Mouse (Mus musculus) adrenal gland, postnatal 10 days (tissue): Measurements from ENCODE around the gene Rara. TPM values are rescaled to one million over a fixed set of nuclear protein-coding genes. Genes with fewer than 3 reads are reported as not detected.
"Not testable (repeated sequence)": the region's sequence is repeated elsewhere in the genome, so short reads cannot be mapped to it uniquely, and the experiment has no call there.

ENCODE experiments used
- DNase-seq: peaks from one replicate; pipeline ENCODE4 v3.0.0; 2021; ENCODE audit warnings: mixed read lengths
- long read RNA-seq, 2 experiments: library from polyadenylated mRNA; stranded (forward); transcript quantifications; one replicate each; pipeline ENCODE4 v2.0.0; 2021
- total RNA-seq, 2 experiments: library from RNA; stranded (reverse); gene quantifications; 2 replicates each; pipeline ENCODE4 v1.2.3; 2021

Gene Rara
- 10 to 100 TPM; 26.2 to 34.7 TPM for total RNA-seq
- long read RNA-seq, experiment 1, transcript Rara-202 (8 exons, 3,238 nt) = major isoform, 5 of 18 reads
- long read RNA-seq, experiment 1, partial matches to known transcripts = 10 of 18 reads
- long read RNA-seq, experiment 1, other reads (novel, unspliced or antisense) = 3 of 18 reads
- long read RNA-seq, experiment 2, partial matches to known transcripts = 7 of 9 reads
- long read RNA-seq, experiment 2, other reads (novel, unspliced or antisense) = 1 of 9 reads

DNA sequence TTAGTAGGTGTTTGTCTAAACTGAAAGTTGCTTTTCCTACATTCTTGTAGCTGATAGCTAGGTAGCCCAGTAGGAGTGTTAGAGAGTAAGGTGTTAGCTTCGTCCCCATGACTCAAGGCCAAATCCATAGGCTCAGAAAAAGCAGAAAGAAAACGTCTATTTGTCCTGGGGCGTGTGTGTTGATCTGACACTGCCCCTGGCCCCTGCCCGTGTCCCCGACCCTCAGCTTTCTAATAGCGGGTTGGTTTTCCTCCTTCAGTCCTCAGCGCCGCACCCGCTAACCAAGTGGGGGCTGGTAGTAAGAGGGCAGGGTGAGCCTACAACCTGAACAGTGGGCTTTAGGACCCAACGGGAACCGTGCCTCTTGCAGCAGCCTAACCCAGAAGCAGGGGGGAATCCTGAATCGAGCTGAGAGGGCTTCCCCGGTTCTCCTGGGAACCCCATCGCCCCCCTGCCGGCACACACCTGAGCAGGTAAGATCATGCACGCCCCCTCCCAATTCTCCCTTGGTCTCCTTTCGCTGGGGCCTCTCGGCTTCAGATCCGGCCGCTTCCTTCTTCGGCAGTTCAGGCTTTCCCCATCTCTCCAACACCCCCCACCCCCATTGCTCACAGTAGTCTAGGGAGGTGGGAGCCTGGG is at the start of gene Rara:
Gene Rara, plus strand, starts transcription at position 381 of the 639 bp plus-strand sequence.
- peak; percentile 48 for DNase-seq

DNA sequence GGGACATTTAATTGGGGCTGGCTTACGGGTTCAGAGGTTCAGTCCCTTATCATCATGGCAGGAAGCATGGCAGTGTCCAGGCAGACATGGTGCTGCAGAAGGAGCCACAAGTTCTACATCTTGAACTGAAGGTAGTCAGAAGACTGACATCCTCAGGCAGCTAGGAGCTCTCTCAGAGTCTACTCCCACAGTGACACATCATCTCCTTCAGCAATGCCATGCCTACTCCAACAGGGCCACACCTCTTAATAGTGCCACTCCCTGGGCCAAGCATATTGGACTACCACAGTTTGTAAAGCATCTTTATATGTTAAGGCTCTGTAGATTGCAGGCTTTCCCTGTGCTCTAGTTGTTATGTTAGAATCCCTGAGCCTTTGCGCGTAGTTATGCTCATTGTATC is 39.9 kb upstream of the Rara start:
- no peak for DNase-seq

DNA sequence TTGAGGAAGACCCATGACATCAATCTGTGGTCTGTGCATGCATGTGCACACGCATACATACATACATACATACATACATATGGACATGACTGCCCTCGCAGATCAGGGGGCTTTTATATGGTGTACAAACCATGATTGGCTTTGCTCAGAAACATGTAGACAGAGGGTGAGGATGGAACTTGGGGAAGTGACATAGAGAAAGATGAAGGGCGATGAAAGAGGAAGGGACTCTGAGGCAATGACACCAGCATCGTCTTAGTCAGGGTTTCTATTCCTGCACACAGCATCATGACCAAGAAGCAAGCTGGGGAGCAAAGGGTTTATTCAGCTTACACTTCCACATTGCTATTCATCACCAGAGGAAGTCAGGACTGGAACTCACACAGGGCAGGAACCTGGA is 38.5 kb upstream of the Rara start:
- DNase-seq = no peak

DNA sequence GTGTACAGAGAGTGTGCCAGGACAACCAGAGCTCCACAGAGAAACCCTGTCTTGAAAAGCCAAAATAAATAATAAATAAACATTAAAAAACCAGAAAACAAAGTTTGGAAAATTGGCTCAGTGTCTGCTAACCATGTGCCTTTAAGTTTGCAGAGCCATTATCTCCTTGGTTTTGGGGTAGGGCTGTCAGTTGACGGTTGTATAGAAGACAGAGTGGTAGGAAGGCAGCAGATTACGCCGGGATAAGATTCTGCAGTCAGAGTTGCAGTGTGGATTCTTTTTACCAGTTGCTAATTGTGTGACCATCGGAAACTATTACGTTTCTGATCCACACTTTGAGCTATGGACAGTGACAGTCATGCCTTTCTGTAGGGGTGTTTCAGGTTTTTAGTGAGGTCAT is 37.6 kb upstream of the Rara start:
- DNase-seq = no peak

DNA sequence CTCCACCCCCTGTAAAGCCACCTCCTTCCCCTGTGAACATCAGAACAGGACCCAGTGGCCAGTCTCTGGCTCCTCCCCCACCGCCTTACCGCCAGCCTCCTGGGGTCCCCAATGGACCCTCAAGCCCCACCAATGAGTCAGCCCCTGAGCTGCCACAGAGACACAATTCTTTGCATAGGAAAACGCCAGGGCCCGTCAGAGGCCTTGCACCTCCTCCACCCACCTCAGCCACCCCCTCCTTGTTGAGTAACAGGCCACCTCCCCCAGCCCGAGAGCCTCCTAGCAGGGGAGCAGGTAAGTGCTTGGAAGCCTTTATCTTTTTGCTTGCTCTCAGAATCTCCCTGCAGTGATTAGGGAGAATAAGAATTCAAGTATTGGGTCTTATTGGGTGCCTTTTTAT is 35.2 kb upstream of the Rara start:
- no peak for DNase-seq

DNA sequence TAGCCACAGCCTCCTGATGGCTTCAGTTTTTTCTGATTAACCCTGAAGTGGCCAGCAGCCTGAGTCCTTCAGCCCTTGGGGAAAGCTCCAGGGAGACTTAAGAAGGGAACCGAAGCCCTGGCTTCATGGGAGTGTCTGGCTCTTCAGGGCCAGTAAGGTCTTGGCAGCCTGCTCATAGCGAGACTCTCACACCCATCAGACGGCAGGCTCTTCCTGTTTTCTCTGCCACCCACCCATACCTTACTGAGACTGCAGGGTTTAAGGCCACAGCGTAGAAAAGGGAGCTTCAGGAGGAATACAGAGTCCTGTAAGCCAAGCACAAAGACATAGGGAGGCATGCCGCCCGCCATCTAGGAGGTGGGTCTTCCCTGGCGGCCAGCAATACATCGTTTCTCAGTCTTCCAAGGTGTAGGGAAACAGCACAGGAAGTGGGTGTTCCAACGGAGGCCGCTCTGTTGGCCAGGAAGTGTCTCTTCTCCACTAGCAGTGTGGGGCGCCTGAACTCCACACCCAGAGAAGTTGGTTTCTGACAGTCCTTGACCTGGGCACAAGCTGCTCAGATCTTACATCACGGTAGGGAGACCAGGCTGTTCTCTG is 27.0 kb upstream of the Rara start:
- no peak for DNase-seq

DNA sequence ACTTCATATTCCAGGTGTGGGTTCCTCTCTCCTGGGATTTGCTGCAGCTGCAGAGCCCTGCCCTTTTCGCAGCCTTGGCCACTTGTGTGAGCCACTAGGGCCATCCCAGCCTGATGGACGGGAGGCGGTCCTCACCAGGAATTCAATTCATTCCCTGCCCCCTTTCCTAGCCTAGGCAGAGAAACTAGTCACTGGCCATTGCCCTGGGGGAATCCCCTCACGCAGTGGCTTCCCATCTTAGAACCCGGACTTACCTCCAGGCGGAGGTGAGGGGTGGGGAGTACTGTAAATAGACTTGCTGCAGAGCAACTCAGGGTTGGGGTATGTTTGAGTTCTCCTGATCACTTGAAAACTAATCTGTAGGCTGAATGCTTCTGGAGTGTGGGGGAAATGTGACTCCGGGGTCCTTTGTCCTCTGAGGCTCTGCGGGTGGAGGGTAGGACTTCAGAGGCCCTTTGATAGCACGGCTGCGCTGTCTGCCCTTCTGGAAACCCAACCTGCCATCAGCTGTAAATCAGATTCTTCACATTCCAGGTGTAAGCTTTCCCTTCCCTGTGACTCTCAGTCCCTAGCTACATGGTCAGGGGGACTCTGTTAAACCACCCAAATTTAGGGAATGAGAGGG is 24.9 kb upstream of the Rara start:
- no peak for DNase-seq

DNA sequence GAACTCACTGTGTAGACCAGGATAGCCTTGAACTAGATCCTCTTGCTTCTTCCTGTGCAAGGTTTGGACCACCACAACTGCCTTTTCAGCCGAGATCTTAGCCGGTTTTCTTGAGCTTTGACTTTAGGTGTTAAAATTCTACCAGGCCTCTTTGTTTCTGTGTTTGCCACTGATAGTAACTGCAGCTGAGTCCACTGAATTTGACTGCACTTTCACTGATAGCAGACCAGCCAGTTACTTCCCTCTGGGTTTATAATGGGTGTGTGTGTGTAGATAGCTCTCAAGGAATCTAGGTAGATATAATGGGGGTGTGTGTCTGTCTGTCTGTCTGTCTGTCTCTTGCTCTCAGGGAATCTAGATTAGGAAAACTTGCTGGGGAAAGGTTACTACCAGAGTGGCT is 23.0 kb upstream of the Rara start:
- DNase-seq = no peak

DNA sequence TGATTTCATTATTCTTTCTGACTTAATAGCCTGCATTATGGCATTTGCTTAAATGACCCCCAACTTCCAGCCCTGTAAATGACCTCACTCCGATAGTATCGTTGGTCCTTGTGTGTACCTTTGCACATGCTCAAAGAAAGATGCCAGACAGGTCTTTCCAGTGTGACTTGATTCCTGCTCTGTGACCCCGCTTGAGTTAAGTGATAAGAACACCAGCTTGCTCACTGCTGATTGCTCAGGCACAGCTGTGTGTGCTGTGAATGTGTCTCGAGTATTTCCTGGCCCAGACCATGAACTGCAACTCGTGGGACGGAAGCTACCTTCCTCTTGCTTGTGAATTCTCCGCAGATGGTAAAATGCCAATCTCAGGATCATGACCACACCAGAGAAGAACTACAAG is 22.6 kb upstream of the Rara start:
- DNase-seq = no peak

DNA sequence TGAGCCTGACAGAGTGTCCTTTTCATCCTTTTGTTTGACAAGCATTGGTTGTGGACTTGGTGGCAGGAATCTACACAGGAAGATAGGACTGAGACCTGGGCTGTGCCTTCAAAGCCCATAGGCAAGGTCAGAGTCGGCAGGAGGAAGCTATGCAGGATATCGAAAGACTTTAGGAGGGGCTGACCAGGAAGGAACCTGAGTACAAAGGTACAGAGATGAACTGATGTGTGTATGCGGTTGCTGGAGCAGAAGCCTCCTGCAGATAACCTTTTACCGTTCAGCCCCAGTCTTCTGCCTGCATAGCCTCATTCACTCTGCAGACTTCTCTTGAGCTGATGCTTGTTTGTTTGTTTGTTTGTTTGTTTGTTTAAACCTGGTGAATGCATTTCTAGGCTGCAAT is 22.0 kb upstream of the Rara start:
- DNase-seq = no peak

DNA sequence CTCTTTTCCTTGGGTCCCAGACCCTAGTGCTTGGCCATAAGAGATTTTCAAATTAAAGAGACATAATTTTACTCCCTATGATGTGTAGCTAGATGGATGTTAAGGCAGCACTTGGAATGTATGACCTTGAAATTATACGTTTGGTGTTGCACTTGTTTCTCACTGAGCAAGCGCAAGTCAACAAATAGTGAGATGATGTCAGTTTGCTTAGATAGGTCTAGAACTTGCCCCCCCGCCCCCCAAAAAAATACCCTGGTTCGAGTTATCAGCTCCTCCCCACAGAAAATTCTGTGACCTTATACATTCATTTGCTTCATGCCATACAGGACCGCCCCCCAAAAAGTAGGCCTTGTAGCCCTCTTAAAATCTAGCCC is 20.6 kb upstream of the Rara start:
- no peak for DNase-seq

DNA sequence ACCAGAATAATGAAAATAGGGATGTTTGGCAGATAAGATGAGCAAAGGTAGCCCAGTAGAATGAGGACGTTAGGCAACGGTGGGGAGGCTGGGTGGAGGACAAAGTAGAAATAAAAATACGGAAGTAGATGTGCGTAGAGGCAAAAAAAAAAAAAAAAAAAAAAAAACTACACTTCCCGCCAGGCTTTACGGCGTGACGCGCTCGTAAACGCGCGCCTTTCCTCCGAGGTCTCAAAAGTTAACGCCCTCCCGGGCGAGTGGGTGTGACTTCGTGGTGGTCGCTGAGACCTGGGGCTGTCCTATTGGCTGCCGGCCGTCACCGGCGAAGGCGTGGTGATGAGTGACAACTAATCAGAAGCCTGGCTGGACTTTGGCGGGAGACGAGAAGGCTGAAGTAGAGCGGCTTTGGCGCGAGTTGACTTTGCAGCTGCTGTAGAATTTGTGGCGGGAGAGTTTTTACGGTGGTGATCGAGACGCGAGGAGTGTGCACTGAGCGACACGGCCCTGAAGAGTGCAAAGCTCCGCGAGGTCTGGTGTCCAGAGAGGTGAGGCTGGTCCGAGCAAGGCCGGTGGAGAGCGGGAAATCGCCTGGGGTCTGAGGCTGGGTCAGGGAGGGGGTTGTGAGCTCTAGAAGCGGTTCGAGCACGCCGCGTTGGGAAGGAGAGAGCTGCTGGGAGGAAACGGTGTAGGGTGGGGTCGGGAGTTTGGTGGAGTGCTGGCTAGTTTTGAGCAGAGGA is 20.0 kb upstream of the Rara start, which contains the start of gene Cdc6:
Gene Cdc6, plus strand, starts transcription at position 365 of the 737 bp plus-strand sequence.
- DNase-seq = peak; percentile 95

DNA sequence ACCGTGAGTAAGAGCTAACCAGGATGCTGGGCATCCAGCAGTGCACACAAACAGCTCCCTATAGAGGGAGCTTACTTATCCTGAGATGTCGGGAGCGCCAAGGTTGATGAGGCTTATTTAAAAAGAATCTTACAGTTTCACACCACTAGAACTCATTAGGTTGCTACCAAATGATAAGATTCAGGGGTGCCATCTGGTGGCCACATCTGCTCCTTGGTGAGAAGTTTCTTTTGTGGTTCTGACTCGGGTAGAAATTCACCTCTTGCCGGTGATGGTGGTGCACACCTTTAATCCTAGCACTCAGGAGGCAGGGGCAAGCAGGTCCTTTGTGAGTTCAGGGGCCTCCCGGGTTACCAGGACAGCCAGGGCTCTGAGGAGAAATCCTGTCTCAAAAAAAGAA is 18.0 kb upstream of the Rara start:
- peak; percentile 78 for DNase-seq

DNA sequence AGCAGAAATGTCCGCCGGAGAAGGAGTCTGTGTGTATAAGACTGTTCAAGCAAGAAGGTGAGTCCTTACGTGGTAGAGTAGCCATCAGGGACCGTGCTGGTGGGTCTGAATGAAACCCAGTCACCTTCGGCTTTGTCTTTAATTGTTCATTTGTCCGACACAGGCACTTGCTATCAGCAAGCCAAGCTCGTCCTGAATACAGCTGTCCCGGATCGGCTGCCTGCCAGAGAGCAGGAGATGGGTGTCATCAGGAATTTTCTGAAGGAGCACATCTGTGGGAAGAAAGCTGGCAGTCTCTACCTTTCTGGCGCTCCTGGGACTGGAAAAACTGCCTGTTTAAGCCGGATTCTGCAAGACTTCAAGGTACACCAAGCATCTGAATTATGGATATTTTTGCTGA is 17.2 kb upstream of the Rara start:
- DNase-seq = no peak

DNA sequence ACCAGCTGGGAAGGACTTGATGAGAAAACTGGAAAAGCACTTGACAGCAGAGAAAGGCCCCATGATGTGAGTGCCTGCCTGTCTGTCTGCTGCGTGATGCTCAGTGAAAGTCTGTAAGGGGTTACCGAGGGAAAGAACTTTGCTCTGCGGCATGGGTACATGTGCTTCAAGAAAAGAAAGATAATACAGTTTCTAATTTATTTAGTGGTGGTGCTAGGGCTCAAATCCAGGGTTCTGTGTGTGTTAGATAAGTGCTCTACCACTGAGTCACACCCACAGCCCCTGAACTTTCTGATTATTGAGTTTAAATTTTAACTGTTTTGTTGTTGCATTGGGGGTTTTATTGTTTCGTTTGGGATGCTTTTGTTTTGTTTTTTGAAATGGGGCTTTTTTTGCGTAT is 16.1 kb upstream of the Rara start:
- DNase-seq = no peak

DNA sequence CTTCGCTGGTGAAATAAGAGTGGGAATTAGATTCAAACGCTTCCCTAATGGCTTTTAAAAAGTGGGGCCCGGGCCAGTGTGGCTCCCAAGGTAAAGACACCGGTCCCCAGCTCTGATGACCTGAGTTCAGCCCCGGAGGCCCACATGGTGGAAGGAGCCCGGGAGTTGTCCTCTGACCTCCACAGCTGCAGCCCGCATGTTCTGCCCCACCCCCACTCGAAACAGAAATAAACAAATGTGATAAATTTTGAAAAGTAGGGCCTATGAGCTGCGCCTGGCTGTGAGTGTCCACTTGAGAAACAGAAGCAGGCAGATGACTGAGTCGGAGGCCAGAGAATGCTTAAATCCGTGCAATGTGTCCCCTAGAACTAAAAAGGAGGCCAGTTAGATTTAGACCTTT is 13.4 kb upstream of the Rara start:
- DNase-seq = no peak

DNA sequence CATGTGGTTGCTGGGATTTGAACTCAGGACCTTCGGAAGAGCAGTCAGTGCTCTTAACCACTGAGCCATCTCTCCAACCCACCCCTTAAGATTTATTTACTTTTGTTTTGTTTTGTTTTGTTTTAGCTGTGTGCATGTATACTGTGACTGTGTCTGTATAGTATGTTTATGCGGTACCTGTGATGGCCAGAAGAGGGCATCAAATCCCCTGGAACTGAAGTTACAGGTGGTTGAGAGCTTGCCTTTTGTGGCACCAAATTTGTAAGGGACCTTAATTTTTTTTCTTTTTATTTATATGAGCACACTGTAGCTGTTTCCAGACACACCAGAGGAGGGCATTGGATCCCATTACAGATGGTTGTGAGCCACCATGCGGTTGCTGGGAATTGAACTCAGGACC is 11.2 kb upstream of the Rara start:
- DNase-seq = not testable (repeated sequence)

DNA sequence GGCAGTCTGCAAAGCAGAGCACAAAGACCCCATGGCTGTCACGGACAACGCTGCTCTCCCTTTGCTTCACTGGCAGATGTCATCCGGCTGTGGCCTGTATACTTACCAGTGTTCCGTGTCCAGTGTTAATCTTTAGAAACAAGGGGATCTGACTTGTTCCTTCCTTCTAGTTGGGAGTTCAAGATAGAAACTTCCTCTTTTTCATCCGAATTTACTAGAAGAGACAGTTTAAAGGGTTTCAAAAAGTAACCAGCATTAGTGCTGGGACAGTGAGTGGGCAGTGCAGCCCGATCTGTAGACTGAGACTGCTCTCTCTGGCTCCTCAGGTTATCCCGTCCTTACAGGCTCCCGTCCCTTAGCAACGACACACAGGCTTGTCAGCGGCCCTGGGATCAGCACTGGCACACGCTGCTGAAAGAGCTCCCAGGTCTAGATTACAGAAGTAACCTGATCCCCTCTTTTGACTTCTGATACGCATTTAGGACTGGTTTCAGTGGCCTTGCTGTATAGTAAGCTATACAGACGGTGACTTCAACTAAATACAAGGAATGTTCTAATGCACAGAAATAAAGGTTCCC is 10.1 kb upstream of the Rara start:
- DNase-seq = no peak

DNA sequence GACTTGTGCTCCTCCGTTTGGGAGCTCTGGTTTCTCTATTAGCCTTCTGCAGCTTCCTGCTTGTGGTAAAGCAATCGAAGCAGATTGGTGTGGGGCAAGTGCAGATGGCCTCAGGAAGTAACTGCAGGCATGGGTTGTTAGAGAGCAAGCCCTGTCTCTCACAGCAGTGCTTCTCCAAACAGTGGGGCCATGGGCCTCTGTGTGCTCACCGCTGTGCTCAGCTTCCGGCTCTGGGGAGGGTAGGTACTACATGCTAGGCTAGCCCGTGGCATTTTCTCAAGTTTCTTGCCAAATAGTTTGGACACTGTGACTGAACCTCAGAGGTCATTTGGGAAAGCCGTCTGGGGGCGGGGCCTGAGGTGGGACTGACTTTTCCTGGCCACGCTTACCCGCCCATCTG is 9.4 kb upstream of the Rara start:
- DNase-seq = peak; percentile 60

DNA sequence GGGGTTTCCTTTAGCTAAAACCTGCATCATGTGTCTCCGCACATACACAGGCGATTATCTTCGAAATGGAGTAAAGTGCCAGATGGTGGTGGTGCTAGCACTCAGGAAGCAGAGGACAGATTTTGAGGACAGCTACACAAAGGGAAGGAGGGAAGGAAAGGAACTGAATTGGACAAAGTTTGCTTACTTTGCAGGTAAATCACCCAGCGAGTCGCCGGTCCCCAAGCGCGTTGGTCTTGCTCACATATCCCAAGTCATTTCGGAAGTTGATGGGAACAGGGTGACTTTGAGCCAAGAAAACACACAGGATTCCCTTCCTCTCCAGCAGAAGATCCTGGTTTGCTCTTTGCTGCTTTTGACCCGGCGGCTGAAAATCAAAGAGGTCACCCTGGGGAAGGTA is 8.6 kb upstream of the Rara start:
- no peak for DNase-seq

DNA sequence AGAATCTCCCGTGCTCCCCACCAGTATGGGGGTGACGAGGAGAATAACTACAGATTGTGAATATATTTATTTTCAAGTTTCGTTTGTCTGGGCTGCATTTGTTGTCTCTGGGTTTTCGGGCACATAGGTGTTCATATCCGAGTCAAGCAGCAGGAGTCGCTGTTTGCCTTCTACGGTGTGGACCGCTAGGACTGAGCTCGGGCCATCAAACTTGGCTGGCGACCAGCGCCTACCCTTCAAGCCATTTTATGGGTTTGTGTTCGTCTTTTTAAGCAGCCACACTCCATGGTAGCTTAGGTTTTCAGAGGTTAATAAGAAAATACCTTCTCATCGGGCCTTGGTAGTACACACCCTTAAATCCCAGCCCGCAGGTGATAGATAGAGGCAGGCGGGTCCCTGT is 5.8 kb upstream of the Rara start:
- peak; percentile 71 for DNase-seq

DNA sequence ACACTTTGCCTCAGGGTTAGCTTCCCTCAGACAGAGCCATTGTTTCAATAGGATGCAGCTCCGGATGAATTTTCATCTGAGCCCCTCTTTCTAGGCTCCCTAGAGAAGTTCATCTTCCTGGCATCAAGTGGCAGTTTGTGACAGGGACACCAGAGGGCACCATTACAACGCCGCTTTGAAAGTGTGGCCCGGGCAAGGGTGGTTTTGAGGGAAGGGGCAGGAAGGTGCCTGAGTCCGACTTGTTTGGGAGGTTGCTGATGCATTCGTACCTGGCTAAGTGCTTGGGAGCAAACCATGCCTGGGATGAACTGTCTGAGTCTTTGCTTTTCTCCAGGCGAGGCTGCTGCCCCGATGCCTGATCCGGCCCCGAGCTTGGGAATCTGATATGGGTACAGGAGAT is 5.3 kb upstream of the Rara start:
- peak; percentile 75 for DNase-seq
